Mouse (Mus musculus): Measurements from ENCODE around the gene Zfp819. TPM values are rescaled to one million over a fixed set of nuclear protein-coding genes. Genes with fewer than 3 reads are reported as not detected.

Gene Zfp819
- polyA plus RNA-seq (2016; fragmentation: Nextera tagmentation; extraction: Ambion mirVana) = 0.40 and 0.44 TPM in 2 replicates

- peak within 1 kb of the TSS; percentile 35; the same call in 1 of the 2 replicates for H3K9ac ChIP-seq (replicated peaks)
- no peaks in the 10 kb centered on the region for H3K36me3 ChIP-seq
These were observed at the start of gene Zfp819 for GRCm38 (mm10) chr7:43606896-43607742. Gene Zfp819, plus strand, starts transcription at chr7:43607169.

GRCm38 (mm10) chr7:43562006-43562633, 44.8 kb upstream of the Zfp819 start, which contains the start of gene Zfp658:
Gene Zfp658, plus strand, starts transcription at chr7:43562256.
- WGBS = under 1% methylated on average over 27 of the region's 27 CpGs

More at GRCm38 (mm10) chr7:43606896-43607742, at the start of gene Zfp819:
- Histone ChIP-seq H3K9me3 (no peaks in the 10 kb centered on the region), H3K4me3 (replicated peaks) (peak within 1 kb of the TSS; percentile 44), H3K4me2 (peak within 1 kb of the TSS; percentile 74), H3K27ac (no peak within 1 kb of the TSS), H3K4me1 (replicated peaks) (no peaks in the 10 kb centered on the region), H3K27me3 (no peaks in the 10 kb centered on the region)
- WGBS = 18% methylated on average over 41 of the region's 41 CpGs
- peak; percentile 68 for ATAC-seq (ENCODE audit: insufficient number of reproducible peaks, insufficient read depth, low FRiP score, low TSS enrichment, low read depth)

GRCm38 (mm10) chr7:43562651-43563070, 44.3 kb upstream of the Zfp819 start:
- Histone ChIP-seq H3K4me1 (replicated peaks) (peaks cover 15% of the 10 kb centered on the region), H3K36me3 (peaks cover 25% of the 10 kb centered on the region), H3K27ac (peak overlapping the region; percentile 91), H3K9me3 (no peaks in the 10 kb centered on the region), H3K9ac (replicated peaks) (peak overlapping the region; percentile 79), H3K4me2 (peak overlapping the region; percentile 76), H3K27me3 (no peaks in the 10 kb centered on the region), H3K4me3 (replicated peaks) (peak overlapping the region; percentile 73)
- no peak for ATAC-seq (ENCODE audit: insufficient number of reproducible peaks, insufficient read depth, low FRiP score, low TSS enrichment, low read depth)
- under 1% methylated on average over 10 of the region's 10 CpGs for WGBS

More at GRCm38 (mm10) chr7:43562006-43562633, 44.8 kb upstream of the Zfp819 start, which contains the start of gene Zfp658:
- ATAC-seq (ENCODE audit: insufficient number of reproducible peaks, insufficient read depth, low FRiP score, low TSS enrichment, low read depth) = peak; percentile 85
- H3K9ac ChIP-seq (replicated peaks) = peak within 1 kb of the TSS; percentile 79
- peak within 1 kb of the TSS; percentile 91 for H3K27ac ChIP-seq
- no peaks in the 10 kb centered on the region for H3K27me3 ChIP-seq
- peaks cover 15% of the 10 kb centered on the region for H3K4me1 ChIP-seq (replicated peaks)
- no peaks in the 10 kb centered on the region for H3K9me3 ChIP-seq
- H3K4me2 ChIP-seq = peak within 1 kb of the TSS; percentile 76
- H3K4me3 ChIP-seq (replicated peaks) = peak within 1 kb of the TSS; percentile 73
- peaks cover 19% of the 10 kb centered on the region for H3K36me3 ChIP-seq

GRCm38 (mm10) chr7:43563300-43563699, 43.7 kb upstream of the Zfp819 start:
- Histone ChIP-seq H3K27ac (no peak overlapping the region), H3K4me3 (replicated peaks) (peak overlapping the region; percentile 73), H3K4me1 (replicated peaks) (peaks cover 15% of the 10 kb centered on the region), H3K27me3 (no peaks in the 10 kb centered on the region), H3K9me3 (no peaks in the 10 kb centered on the region), H3K9ac (replicated peaks) (no peak overlapping the region; the same call in 1 of the 2 replicates), H3K4me2 (peak overlapping the region; percentile 76), H3K36me3 (peaks cover 31% of the 10 kb centered on the region)
- ATAC-seq (ENCODE audit: insufficient number of reproducible peaks, insufficient read depth, low FRiP score, low TSS enrichment, low read depth) = no peak
- WGBS = 63% methylated on average over 6 of the region's 6 CpGs

- Histone ChIP-seq H3K9ac (replicated peaks) (no peak overlapping the region), H3K27ac (no peak overlapping the region), H3K4me1 (replicated peaks) (no peaks in the 10 kb centered on the region), H3K4me2 (no peak overlapping the region), H3K9me3 (no peaks in the 10 kb centered on the region), H3K36me3 (peaks cover 78% of the 10 kb centered on the region), H3K4me3 (replicated peaks) (no peak overlapping the region), H3K27me3 (no peaks in the 10 kb centered on the region)
- 93% methylated on average over 2 of the region's 2 CpGs for WGBS
- ATAC-seq (ENCODE audit: insufficient number of reproducible peaks, insufficient read depth, low FRiP score, low TSS enrichment, low read depth) = no peak
These were observed 35.8 kb upstream of the Zfp819 start for GRCm38 (mm10) chr7:43571216-43571615.

GRCm38 (mm10) chr7:43579440-43580171, 27.4 kb upstream of the Zfp819 start, which contains the start of gene Zfp719:
Gene Zfp719, plus strand, starts transcription at chr7:43579610.
- H3K36me3 ChIP-seq = peaks cover 19% of the 10 kb centered on the region
- H3K9me3 ChIP-seq = no peaks in the 10 kb centered on the region
- H3K4me2 ChIP-seq = peak within 1 kb of the TSS; percentile 68
- ATAC-seq (ENCODE audit: insufficient number of reproducible peaks, insufficient read depth, low FRiP score, low TSS enrichment, low read depth) = peak; percentile 96
- H3K4me1 ChIP-seq (replicated peaks) = peaks cover 13% of the 10 kb centered on the region
- peak within 1 kb of the TSS; percentile 67 for H3K4me3 ChIP-seq (replicated peaks)
- H3K9ac ChIP-seq (replicated peaks) = peak within 1 kb of the TSS; percentile 75
- WGBS = 0% methylated on average over 37 of the region's 37 CpGs
- H3K27me3 ChIP-seq = no peaks in the 10 kb centered on the region
- peak within 1 kb of the TSS; percentile 89 for H3K27ac ChIP-seq

GRCm38 (mm10) chr7:43580526-43580925, 26.4 kb upstream of the Zfp819 start:
- peak overlapping the region; percentile 89; the same call in 1 of the 2 replicates for H3K27ac ChIP-seq
- ATAC-seq (ENCODE audit: insufficient number of reproducible peaks, insufficient read depth, low FRiP score, low TSS enrichment, low read depth) = no peak
- peaks cover 19% of the 10 kb centered on the region for H3K36me3 ChIP-seq
- H3K9ac ChIP-seq (replicated peaks) = peak overlapping the region; percentile 75
- peak overlapping the region; percentile 67 for H3K4me3 ChIP-seq (replicated peaks)
- 61% methylated on average over 5 of the region's 5 CpGs for WGBS
- no peaks in the 10 kb centered on the region for H3K27me3 ChIP-seq
- no peaks in the 10 kb centered on the region for H3K9me3 ChIP-seq
- peaks cover 13% of the 10 kb centered on the region for H3K4me1 ChIP-seq (replicated peaks)
- H3K4me2 ChIP-seq = peak overlapping the region; percentile 68

- Histone ChIP-seq H3K4me1 (replicated peaks) (peaks cover 13% of the 10 kb centered on the region), H3K9me3 (no peaks in the 10 kb centered on the region), H3K36me3 (peaks cover 62% of the 10 kb centered on the region), H3K27me3 (no peaks in the 10 kb centered on the region), H3K27ac (no peak overlapping the region), H3K4me3 (replicated peaks) (no peak overlapping the region), H3K4me2 (no peak overlapping the region), H3K9ac (replicated peaks) (no peak overlapping the region)
- 90% methylated on average over 5 of the region's 5 CpGs for WGBS
- no peak for ATAC-seq (ENCODE audit: insufficient number of reproducible peaks, insufficient read depth, low FRiP score, low TSS enrichment, low read depth)
These were observed 22.2 kb upstream of the Zfp819 start for GRCm38 (mm10) chr7:43584790-43585189.

GRCm38 (mm10) chr7:43601884-43602283, 5.1 kb upstream of the Zfp819 start:
- H3K9ac ChIP-seq (replicated peaks) = no peak overlapping the region
- no peak overlapping the region for H3K27ac ChIP-seq
- no peaks in the 10 kb centered on the region for H3K27me3 ChIP-seq
- ATAC-seq (ENCODE audit: insufficient number of reproducible peaks, insufficient read depth, low FRiP score, low TSS enrichment, low read depth) = no peak
- no peaks in the 10 kb centered on the region for H3K4me1 ChIP-seq (replicated peaks)
- H3K36me3 ChIP-seq = no peaks in the 10 kb centered on the region
- WGBS = 44% methylated on average over 5 of the region's 5 CpGs
- no peak overlapping the region for H3K4me2 ChIP-seq
- no peak overlapping the region for H3K4me3 ChIP-seq (replicated peaks)
- H3K9me3 ChIP-seq = no peaks in the 10 kb centered on the region

- WGBS = 32% methylated on average over 5 of the region's 5 CpGs
- Histone ChIP-seq H3K9me3 (no peaks in the 10 kb centered on the region), H3K4me1 (replicated peaks) (no peaks in the 10 kb centered on the region), H3K27ac (no peak overlapping the region), H3K27me3 (no peaks in the 10 kb centered on the region), H3K9ac (replicated peaks) (no peak overlapping the region), H3K4me3 (replicated peaks) (no peak overlapping the region), H3K36me3 (no peaks in the 10 kb centered on the region), H3K4me2 (peak overlapping the region; percentile 74)
- no peak for ATAC-seq (ENCODE audit: insufficient number of reproducible peaks, insufficient read depth, low FRiP score, low TSS enrichment, low read depth)
These were observed 846 bp downstream of the Zfp819 start for GRCm38 (mm10) chr7:43607743-43608287.
